Mouse (Mus musculus): ENCODE measurements around the gene 4933407L21Rik.

DNA sequence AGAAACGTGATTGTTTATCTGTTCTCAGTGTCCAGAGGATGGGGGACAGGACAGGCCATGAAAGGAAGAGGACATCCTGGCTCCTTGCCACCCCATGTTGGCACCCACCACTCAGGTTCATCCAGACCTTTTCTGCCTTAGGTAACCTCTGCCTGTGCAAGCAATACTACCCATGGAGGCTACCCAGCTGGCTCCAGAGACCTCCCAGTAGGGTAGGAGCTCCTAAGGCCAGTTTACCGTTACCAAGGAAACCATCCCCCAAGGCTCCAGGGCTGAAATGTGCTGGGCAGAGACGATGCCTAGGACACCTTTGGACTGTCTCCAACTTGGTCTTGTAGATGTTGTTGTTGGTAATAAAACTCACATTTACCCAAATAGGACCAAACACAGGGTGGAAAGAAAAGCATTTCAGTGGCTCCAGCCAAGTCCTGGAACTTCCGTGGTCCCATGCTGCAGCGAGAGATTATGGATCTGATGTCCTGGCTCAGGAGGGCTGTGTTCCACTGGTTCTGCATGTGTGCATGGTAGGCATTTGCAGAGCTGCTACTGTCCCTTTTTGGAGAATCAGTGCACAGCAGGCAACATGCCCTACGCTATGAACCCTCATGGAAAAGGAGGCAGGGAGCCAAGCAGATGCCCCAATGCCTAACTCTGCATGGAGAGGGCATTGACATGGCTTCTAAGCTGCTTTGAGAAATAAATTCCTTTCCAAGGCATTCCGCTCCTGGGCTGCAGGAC, 6.0 kb upstream of the 4933407L21Rik start:
- TF ChIP-seq CTCF (IDR thresholded peaks at IDR 0.05) (no peak), EP300 (IDR thresholded peaks at IDR 0.05; ENCODE audit: insufficient read depth, low read depth, low read length) (no peak), POLR2A (IDR thresholded peaks at IDR 0.05; ENCODE audit: insufficient read depth, low read depth, low read length) (no peak)

Data from heart, adult 2 months (tissue).